Mouse (Mus musculus): ENCODE data around the gene Myf6.

Myf6 gene

GRCm38 (mm10) chr10:107484050-107484449 is 10.5 kb downstream of the Myf6 start:
- no peak for TF ChIP-seq GATA4 (IDR thresholded peaks at IDR 0.05; ENCODE audit: insufficient replicate concordance, low read length)

- no peak for TF ChIP-seq GATA4 (IDR thresholded peaks at IDR 0.05; ENCODE audit: insufficient replicate concordance, low read length)
These were observed 21.0 kb downstream of the Myf6 start for GRCm38 (mm10) chr10:107473497-107473896.

DNA sequence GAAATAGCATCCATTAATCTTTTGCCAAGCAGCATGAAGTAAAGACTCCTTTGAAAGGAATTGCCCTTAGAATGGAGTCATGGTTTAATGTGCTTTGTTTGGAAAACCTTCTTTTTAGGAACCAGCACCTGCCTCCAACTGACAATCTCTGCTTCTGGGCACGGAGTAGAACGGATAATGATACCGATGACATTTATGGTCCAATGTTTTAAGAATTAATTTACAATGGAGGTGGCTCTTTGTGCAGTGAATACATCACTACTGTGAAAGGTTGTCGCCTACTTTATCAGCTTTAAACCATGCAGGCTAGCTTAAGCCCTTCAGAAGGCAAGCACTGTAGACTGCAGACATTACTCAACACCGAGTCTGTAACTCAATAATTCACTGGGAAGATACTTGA is 22.8 kb downstream of the Myf6 start:
- TF ChIP-seq GATA4 (IDR thresholded peaks at IDR 0.05; ENCODE audit: insufficient replicate concordance, low read length): no peak

DNA sequence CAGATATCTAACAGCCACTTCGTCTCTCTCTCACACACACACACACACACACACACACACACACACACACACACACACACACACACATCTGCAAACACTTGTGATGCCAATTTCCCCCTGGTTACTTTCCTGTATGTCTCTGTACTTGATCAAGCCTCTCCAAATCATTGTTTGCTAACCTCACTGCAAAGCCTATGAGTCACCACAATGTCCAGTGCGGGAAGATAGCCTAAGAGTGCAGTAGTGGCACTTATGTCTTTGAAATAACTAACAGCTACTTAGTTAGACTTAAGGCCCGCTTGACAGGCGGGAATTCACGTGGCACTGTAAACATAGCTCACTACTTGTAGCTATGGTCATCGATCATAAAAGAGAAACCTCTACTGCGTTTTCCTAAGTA is 26.7 kb downstream of the Myf6 start:
- TF ChIP-seq GATA4 (IDR thresholded peaks at IDR 0.05; ENCODE audit: insufficient replicate concordance, low read length): no peak

- no peak for TF ChIP-seq GATA4 (IDR thresholded peaks at IDR 0.05; ENCODE audit: insufficient replicate concordance, low read length)
These were observed 44.8 kb downstream of the Myf6 start for GRCm38 (mm10) chr10:107449496-107450330.
